Mouse (Mus musculus): ENCODE measurements at regions not wholly inside any gene's neighbourhood (a gene's known extent, or its start where the extent isn't known, plus 50 kb on each side); places are given as distances from the start of the nearest gene placed in this dataset.

DNA sequence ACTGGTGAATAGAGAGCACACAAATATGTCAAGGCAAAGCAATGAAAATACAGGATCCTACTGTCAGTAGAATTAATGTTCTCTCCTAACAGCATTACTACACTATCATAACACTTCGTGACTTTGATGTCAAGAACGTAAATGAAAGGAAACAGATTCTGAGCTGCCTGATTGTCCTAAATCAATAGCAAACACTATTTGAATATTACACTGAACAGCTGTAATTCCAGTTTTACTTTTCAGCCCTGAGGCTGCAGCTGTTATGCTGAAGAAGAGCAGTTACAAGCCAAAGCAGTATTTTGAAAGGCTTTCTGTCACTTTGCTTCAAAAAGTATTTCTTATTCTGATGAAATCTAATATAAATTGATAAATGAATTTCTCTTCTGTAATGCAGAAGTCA is 828.7 kb upstream of the Adgrl2 start:
- H3K36me3 ChIP-seq (ENCODE audit: control insufficient read depth, insufficient read depth, low read length), result no peaks in the 10 kb centered on the region
- H3K4me1 ChIP-seq (ENCODE audit: control insufficient read depth, insufficient read depth, insufficient read length, low read length), result no peaks in the 10 kb centered on the region
- 60% methylated on average over 2 of the region's 2 CpGs for WGBS
- TF ChIP-seq POLR2A (IDR thresholded peaks at IDR 0.05; ENCODE audit: low read depth, low read length) (no peak), CTCF (IDR thresholded peaks at IDR 0.05; ENCODE audit: extremely low read depth, insufficient read length, insufficient replicate concordance, low read depth, low read length) (no peak)
- H3K27ac ChIP-seq (ENCODE audit: insufficient read depth, low read depth, low read length), result no peak overlapping the region
- no peaks in the 10 kb centered on the region for H3K27me3 ChIP-seq (ENCODE audit: control insufficient read depth, insufficient read depth, low read length)
- H3K4me3 ChIP-seq (ENCODE audit: low read depth, low read length), result no peak overlapping the region

DNA sequence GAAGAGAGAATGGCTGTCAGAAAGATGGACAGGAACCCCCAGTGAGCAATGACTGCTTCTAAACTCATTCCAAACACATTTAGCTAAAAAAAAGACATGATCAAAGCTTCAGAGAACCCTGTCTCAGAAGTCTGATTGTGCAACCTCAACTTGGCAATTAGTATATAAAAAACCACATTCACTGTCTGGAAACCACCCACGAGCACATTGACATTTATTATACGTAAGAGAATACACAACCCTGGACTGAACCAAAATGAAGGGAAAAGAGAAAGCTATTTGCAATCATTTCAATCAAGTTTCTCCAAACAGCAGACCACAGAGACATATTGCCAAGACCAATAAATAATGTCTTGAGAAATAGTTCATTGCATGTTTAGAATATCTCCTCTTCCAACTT is 820.7 kb upstream of the Adgrl2 start:
- H3K36me3 ChIP-seq (ENCODE audit: control insufficient read depth, insufficient read depth, low read length), result no peaks in the 10 kb centered on the region

GRCm38 (mm10) chr3:149805345-149805744 is 815.0 kb upstream of the Adgrl2 start:
- Histone ChIP-seq H3K4me3 (ENCODE audit: low read depth, low read length) (no peak overlapping the region), H3K27ac (ENCODE audit: insufficient read depth, low read depth, low read length) (no peak overlapping the region), H3K36me3 (ENCODE audit: control insufficient read depth, insufficient read depth, low read length) (no peaks in the 10 kb centered on the region), H3K27me3 (ENCODE audit: control insufficient read depth, insufficient read depth, low read length) (no peaks in the 10 kb centered on the region), H3K4me1 (ENCODE audit: control insufficient read depth, insufficient read depth, insufficient read length, low read length) (no peaks in the 10 kb centered on the region)
- TF ChIP-seq CTCF (IDR thresholded peaks at IDR 0.05; ENCODE audit: extremely low read depth, insufficient read length, insufficient replicate concordance, low read depth, low read length) (no peak), POLR2A (IDR thresholded peaks at IDR 0.05; ENCODE audit: low read depth, low read length) (no peak)
- WGBS, result 72% methylated on average over 6 of the region's 6 CpGs

More for the DNA sequence above, 820.7 kb upstream of the Adgrl2 start:
- no peaks in the 10 kb centered on the region for H3K4me1 ChIP-seq (ENCODE audit: control insufficient read depth, insufficient read depth, insufficient read length, low read length)
- 64% methylated on average over 2 of the region's 2 CpGs for WGBS
- TF ChIP-seq CTCF (IDR thresholded peaks at IDR 0.05; ENCODE audit: extremely low read depth, insufficient read length, insufficient replicate concordance, low read depth, low read length), result no peak
- no peak for TF ChIP-seq POLR2A (IDR thresholded peaks at IDR 0.05; ENCODE audit: low read depth, low read length)
- H3K27me3 ChIP-seq (ENCODE audit: control insufficient read depth, insufficient read depth, low read length), result no peaks in the 10 kb centered on the region
- no peak overlapping the region for H3K27ac ChIP-seq (ENCODE audit: insufficient read depth, low read depth, low read length)
- H3K4me3 ChIP-seq (ENCODE audit: low read depth, low read length), result no peak overlapping the region

- 60% methylated on average over 2 of the region's 2 CpGs for WGBS
- H3K36me3 ChIP-seq (ENCODE audit: control insufficient read depth, insufficient read depth, low read length), result no peaks in the 10 kb centered on the region
- H3K27me3 ChIP-seq (ENCODE audit: control insufficient read depth, insufficient read depth, low read length), result no peaks in the 10 kb centered on the region
- no peaks in the 10 kb centered on the region for H3K4me1 ChIP-seq (ENCODE audit: control insufficient read depth, insufficient read depth, insufficient read length, low read length)
- TF ChIP-seq CTCF (IDR thresholded peaks at IDR 0.05; ENCODE audit: extremely low read depth, insufficient read length, insufficient replicate concordance, low read depth, low read length), result no peak
- TF ChIP-seq POLR2A (IDR thresholded peaks at IDR 0.05; ENCODE audit: low read depth, low read length), result no peak
- no peak overlapping the region for H3K27ac ChIP-seq (ENCODE audit: insufficient read depth, low read depth, low read length)
- H3K4me3 ChIP-seq (ENCODE audit: low read depth, low read length), result no peak overlapping the region
Measured at GRCm38 (mm10) chr3:149796123-149796522, 805.8 kb upstream of the Adgrl2 start.

GRCm38 (mm10) chr3:149791593-149791992 is 801.2 kb upstream of the Adgrl2 start:
- TF ChIP-seq POLR2A (IDR thresholded peaks at IDR 0.05; ENCODE audit: low read depth, low read length) (no peak), CTCF (IDR thresholded peaks at IDR 0.05; ENCODE audit: extremely low read depth, insufficient read length, insufficient replicate concordance, low read depth, low read length) (no peak)
- WGBS, result 67% methylated on average over 2 of the region's 2 CpGs
- Histone ChIP-seq H3K4me1 (ENCODE audit: control insufficient read depth, insufficient read depth, insufficient read length, low read length) (no peaks in the 10 kb centered on the region), H3K36me3 (ENCODE audit: control insufficient read depth, insufficient read depth, low read length) (no peaks in the 10 kb centered on the region), H3K4me3 (ENCODE audit: low read depth, low read length) (no peak overlapping the region), H3K27me3 (ENCODE audit: control insufficient read depth, insufficient read depth, low read length) (no peaks in the 10 kb centered on the region), H3K27ac (ENCODE audit: insufficient read depth, low read depth, low read length) (no peak overlapping the region)

DNA sequence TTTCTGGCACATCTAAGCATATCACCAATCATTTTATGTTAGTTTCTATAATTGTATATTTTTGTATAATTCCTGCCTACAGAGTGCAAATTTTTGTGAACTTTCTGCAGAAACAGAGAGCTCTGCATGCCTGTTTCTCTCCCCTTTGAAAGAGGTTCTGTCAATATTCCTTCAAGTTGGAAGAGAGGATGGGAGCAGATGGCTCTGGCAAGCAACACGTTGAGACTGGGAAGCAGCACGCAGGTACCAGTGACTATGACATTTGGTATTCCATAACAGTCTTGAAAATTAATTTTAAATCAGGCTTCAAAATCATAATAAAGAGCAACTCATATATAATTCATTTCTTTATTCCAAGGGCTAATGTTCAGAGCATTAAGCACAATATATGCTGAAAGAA is 795.7 kb upstream of the Adgrl2 start:
- Histone ChIP-seq H3K27ac (ENCODE audit: insufficient read depth, low read depth, low read length) (no peak overlapping the region), H3K4me3 (ENCODE audit: low read depth, low read length) (no peak overlapping the region), H3K36me3 (ENCODE audit: control insufficient read depth, insufficient read depth, low read length) (no peaks in the 10 kb centered on the region), H3K4me1 (ENCODE audit: control insufficient read depth, insufficient read depth, insufficient read length, low read length) (no peaks in the 10 kb centered on the region), H3K27me3 (ENCODE audit: control insufficient read depth, insufficient read depth, low read length) (no peaks in the 10 kb centered on the region)
- TF ChIP-seq POLR2A (IDR thresholded peaks at IDR 0.05; ENCODE audit: low read depth, low read length) (no peak), CTCF (IDR thresholded peaks at IDR 0.05; ENCODE audit: extremely low read depth, insufficient read length, insufficient replicate concordance, low read depth, low read length) (no peak)
- 77% methylated on average over 2 of the region's 2 CpGs for WGBS

- Histone ChIP-seq H3K4me3 (ENCODE audit: low read depth, low read length) (no peak overlapping the region), H3K27ac (ENCODE audit: insufficient read depth, low read depth, low read length) (no peak overlapping the region), H3K36me3 (ENCODE audit: control insufficient read depth, insufficient read depth, low read length) (no peaks in the 10 kb centered on the region), H3K4me1 (ENCODE audit: control insufficient read depth, insufficient read depth, insufficient read length, low read length) (no peaks in the 10 kb centered on the region), H3K27me3 (ENCODE audit: control insufficient read depth, insufficient read depth, low read length) (no peaks in the 10 kb centered on the region)
- TF ChIP-seq POLR2A (IDR thresholded peaks at IDR 0.05; ENCODE audit: low read depth, low read length) (no peak), CTCF (IDR thresholded peaks at IDR 0.05; ENCODE audit: extremely low read depth, insufficient read length, insufficient replicate concordance, low read depth, low read length) (no peak)
- WGBS, result 69% methylated on average over 2 of the region's 2 CpGs
Measured at GRCm38 (mm10) chr3:149783903-149784608, 793.7 kb upstream of the Adgrl2 start.
